Mouse (Mus musculus) thymus, postnatal 14 days (tissue): ENCODE data around the gene Rab26.
A peak's percentile ranks its signal among the peaks of the same experiment; 100 is the strongest.

Experiments
- DNase-seq: peaks from one replicate; pipeline ENCODE4 v3.0.0; 2021

The Rab26 gene

DNA sequence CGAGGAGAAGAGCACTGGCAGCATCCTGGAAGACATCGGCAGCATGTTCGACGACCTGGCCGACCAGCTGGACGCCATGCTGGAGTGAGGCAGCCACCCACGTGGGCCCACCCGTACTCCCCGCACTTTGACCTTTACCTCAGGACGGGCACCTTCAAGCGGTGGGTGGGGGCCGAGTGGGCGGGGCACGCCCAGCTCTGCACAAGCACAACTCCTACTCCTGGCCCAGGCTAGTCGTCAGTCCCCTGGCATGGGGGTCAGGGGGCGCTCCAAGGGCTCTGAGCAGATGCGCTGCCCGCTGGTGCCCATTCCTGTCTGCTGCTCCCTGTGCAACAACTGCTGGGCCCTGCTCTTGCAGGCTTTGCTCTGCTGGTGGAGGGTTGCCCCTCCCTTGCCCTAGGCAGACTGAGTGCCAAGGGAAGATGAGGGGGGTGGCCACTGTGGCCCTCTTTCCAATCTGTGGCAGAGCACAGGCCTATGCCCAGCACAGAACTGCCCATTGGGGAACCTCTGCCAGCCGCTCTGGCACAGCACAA, 26.8 kb downstream of the Rab26 start:
- no peak for DNase-seq

DNA sequence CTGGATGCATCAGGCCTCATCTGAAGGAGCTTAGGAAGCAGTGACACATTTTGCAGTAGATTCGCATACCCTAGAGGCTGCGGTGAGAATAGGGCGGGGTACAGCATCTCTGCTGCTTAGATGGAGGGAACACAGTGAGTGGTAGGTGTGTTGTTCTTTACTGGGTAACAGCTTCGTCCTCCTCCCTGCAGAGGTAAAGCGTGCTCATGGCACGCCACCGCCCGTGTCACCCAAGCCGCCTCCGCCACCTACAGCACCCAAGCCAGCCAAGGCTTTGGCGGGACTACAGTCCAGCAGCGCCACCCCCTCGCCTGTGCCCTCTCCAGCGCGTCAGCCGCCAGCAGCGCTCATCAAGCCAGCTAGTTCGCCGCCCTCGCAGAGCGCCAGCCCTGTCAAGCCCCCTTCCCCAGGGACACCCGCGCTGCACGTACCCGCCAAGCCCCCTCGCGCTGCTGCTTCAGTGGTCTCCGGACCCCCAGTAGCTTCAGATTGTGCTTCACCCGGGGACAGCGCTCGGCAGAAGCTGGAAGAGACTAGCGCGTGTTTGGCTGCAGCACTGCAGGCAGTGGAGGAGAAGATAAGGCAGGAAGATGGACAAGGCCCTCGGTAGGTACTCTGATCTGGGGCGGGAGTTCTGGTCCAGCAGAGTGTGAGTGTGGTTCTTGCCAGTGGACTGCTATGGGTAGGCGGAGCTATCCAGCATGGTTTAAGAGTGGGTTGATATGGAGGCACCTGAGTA, 27.5 kb downstream of the Rab26 start:
- DNase-seq, result no peak

DNA sequence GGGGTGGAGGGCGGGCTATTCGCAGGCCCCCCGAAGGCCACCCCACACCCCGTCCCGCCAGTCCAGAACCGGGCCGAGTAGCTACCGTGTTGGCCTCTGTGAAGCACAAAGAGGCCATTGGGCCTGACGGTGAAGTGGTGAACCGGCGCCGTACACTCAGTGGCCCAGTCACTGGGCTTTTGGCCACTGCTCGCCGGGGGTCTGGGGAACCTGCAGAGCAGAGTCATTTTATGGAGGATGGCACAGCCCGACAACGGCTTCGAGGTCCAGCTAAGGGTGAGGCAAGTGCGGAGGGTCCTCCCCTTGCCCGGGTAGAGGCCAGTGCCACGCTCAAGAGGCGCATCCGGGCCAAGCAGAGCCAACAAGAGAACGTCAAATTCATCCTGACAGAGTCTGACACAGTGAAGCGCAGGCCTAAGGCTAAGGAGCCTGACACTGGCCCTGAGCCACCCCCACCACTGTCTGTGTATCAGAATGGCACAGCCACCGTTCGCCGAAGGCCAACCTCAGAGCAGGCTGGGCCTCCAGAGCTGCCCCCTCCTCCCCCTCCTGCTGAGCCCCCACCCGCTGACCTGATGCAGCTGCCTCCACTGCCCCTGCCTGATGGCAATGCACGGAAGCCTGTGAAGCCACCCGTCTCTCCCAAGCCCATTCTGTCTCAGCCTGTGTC, 28.6 kb downstream of the Rab26 start:
- no peak for DNase-seq

DNA sequence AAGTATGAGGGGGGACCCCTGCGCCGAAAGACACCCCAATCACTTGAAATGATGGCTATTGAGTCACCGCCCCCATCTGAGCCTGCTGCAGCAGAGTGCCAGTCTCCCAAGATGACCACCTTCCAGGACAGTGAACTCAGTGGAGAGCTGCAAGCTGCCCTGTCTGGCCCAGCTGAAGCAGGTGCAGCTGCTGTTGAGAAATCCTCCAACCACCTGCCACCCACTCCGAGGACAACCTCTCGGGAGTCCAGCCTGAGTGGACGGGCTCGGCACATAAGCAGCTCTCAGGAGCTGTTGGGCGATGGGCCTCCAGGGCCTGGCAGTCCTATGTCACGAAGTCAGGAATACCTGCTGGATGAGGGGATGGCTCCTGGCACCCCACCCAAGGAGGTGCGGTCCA, 29.9 kb downstream of the Rab26 start:
- no peak for DNase-seq

DNA sequence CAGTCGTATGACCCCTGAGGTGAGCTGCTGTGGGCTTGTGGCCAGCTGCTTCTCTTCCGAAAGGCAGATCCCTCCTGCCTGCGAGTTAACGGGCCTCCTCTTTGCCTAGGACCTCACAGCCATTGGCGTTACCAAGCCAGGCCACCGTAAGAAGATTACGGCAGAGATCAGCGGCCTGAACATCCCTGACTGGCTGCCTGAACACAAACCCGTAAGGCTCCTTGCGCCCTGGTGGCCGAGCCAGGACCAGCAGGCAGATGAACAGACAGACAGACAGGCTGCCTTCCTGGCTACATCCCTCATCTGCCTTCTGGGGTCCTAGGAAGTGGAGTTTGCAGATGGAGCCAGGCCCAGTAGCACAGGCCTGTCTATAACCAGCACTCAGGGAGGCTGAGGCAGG, 31.8 kb downstream of the Rab26 start:
- no peak for DNase-seq

DNA sequence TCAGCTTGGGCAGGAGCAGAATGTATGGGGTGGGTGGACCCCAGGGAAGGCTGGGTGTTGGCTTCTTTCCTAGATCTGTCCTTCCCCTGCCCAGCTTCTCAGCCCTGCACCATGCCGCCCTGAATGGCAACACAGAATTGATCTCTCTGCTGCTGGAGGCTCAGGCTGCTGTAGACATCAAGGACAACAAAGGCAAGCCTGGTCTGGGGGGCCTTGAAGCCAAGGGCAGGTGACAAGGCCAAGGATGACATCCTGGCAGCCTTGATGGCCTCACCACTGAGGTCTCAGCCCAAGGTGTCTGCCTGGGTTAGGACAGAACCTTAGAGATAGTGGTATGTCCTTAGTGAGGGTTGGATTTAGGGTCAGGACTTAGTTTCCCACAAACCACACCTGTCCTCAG, 38.0 kb downstream of the Rab26 start:
- DNase-seq, result no peak

DNA sequence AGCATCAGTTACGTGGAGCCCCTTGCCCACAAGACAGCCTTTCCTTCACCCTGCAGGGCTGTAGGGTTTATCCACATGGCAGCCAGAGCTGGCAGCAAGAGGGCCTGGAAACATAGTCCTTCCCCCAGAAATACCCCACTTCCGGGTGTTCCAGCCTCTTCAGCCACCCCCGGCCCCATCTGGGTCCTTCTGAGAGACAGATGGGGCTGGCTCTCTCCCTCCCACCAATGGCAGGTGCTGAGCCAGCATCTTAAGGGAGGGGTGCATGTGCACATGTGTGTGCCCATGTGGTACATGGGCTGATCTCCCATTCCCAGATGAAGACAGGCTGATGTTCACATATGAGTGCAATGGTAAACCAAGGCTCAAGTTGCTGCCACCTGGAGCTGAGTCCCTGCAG, 38.6 kb downstream of the Rab26 start:
- DNase-seq, result no peak

DNA sequence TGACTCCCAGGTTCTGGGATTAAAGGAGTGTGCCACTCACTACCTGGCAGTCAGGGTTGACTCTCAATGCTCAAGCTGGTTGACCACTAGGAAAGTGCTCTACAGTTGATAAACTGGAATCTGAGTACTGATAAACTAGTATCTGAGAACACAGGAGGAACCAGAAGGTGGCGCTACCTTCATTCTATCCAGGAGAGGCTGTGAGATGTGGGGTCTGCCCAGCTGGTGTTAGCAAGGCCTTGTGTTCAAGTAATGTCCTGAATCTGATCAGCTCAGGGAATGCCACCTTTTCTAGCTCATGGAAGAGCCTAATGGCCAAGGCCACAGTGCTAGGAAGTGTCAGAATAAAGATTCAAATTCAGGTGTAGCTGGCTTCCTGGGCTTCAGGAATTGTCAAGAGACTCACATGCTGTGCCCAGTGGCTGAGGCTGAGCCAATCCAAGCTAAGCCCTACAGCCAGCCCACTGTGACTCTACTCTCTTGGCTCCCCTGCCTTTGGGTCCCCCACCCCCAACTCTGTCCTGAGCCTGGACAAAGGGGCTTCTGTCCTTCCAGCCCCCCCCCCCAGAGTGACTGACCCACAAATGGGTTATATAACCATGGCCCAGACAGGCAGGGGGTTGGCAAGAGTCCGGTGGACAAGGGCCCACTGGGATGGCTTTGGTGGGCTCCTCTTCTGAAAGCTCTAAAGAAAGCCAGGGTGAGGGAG, 39.2 kb downstream of the Rab26 start:
- DNase-seq, result peak; percentile 62

DNA sequence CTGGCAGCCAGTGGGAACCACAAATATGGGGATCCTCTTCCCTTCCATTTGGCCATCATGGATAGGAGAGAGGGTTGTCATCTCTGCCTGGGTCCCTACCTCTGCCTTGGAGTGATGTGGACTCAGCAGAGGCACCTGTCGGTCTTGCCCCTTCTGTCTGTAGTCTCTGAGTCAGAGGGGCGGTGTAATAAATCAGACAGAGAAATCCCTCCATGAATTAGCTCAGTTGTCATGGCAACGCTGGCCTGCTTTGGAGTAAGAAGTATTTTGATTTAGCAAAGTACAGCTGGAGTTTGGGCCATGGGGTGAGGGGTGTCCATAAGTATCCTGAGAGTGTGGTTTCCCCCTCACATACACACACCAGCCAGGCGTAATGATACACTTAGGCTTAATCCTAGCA, 43.6 kb downstream of the Rab26 start:
- DNase-seq, result no peak

DNA sequence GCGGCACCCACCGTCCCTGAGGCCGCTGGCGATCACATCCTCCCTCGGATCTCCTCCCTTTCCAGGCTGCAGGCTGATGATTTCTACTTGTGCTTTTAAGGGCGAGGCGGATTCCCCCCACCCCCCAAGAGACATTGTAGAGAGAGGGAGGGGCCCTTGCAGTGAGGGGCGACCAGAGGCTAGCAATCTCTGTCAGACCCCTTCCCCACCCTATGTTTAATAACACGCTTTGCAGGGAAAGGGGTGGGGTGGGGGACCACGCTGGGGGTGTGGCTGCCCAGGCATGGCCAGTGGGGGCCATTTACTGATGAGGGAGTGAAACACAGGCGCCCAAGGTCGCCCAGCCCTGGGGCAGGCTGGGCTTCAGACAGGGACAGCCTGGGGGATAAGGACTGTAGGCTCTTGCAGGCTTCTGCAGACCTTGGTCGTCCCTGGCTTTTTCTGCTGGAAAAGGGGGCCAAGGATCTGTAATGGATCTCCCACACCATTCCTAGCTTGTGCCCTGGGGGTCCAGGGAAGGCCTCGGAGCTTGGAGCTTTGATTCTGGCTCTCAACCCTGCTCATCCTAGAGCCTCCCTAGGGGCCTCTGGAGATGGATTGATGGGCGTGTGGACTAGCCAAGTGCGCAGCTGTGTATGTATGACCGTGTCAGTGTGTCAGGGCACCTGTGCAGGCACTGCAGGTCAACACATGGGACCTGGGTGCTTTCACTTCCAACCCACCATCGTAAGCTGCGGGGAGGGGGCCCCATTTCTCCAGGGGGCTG, 44.6 kb downstream of the Rab26 start:
- no peak for DNase-seq

DNA sequence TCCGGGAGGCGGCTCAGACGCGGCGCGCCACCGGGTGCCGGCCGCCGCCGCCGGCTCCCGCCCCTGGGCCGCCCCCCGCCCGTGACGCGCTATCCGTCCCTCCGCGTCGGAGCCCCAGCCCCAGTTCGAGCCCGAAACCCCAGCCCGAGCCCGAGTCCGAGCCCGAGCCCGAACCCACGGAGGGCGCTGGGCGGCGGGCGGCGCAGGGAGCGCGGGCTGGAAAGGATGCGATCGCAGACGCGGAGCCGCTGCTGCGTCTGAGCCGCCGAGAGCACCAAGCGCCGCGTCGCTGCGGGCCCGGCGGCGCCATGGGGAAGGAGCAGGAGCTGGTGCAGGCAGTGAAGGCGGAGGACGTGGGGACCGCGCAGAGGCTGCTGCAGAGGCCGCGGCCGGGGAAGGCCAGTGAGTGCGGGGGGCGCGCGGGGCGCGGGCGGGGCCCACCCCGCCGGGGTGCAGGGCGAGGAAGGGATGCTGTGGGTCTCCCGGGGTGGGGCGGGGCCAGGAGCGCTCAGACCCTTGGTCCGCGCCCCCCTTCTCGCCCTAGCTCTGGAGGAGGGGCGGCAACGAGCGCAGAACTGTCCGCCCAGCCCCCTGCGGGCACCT, 45.2 kb downstream of the Rab26 start:
- no peak for DNase-seq

DNA sequence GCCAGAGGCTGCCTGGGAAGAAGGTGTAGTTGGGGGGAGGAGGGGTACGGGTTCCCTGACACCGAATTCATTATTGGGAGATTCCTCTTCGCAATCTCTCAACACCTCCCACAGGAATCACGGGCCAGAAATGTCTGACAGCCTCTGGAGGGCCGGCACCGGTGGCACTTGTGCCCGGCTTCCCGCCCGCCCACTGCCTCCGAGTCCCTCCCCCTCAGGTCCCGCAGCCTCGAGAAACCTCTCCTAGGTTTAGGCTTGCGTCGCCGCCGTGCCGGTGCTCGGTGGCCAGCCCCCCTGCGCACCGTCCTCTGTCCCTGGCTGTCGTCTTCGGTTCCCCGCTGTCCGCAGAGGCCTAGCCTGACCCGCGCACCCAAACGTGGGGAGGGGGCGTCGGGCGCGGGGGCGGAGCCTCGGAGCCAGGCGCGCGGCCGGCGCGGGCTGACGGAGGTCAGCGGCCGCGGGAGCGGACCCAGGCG, 45.8 kb downstream of the Rab26 start, which contains the start of gene Caskin1:
Caskin1 (plus strand) TSS at position 416 of the 476 bp plus-strand sequence.
- no peak for DNase-seq

DNA sequence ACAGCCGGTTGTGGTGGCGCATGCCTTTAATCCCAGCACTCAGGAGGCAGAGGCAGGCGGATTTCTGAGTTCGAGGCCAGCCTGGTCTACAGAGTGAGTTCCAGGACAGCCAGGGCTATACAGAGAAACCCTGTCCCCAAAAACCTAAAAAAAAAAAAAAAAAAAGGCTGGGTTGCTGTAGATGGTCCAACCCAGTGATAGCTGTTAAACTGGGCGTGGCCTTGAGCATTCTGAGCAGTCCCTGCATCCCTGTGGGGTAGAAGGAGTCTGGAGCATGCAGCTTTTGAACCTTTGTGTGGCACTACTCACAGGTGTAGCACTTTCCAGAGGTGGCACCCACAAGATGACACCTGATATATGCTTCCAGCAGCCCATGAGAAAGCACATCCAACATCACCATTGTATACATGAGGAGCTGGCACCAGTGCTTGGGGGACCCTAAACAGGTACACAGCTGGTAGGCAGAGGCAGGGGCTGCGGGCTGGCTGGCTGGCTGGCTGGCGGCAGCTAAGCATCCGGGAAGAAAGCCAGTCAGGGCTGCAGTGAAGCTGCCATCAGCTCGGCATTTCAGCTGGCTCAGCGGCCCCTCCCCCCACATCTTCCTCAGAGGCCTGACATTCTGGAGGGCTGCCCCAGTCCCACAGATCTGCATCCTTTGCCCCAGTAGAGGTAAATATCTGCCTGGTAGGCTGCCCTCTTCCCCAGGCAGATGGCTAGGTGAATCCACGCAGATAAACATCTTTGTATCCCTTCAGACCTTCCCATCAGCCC, 48.7 kb downstream of the Rab26 start:
- DNase-seq, result peak; percentile 58

DNA sequence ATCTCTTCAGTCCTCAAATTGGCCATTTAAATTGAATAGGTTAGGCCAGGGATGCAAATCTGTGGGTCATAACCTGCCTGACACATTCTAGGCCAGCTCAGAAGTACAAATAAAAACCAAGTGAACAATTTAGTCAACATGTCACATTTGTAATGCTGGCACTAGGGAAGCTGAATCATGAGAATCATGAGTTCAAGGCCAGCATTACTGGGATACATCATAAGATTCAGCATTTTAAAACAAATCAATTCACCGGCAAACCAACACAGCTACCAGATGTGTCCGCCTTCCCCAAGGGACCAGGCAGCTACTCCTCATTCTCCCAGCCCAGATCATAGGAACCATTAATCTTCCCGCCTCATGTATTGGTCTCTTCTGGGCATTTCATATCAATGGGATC, 50.5 kb downstream of the Rab26 start:
- no peak for DNase-seq

DNA sequence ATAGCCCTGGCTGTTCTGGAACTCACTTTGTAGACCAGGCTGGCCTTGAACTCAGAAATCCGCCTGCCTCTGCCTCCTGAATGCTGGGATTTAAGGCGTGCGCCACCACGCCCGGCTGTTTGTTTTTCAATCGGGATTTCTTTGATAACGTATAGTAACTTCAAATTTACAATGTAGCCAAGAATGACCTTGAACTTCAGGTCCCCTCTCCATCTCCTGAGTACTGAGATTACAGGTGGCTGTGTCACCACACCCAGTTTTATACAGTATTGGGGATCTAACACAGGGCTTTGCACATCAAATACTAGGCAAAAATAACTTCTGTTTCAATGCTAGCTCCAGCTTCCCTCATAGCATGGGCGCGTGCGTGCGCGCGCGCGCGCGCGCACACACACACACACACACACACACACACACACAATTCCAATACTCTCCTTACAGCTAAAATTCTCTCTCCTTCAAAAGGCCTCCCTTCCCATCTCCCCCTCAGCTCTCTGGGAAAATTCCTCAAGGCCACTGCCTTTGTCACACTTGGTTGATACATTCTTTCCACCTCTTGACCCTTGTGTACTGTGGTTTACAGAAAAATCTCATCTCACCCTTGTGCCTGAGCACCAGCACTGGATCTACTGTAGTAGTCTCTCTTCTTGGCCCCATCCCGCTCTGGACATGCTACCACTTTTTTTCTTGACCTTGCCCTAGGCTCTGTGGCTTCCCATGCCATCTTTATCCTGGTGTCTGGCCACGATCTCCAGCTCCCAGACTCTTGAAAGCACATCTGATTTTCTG, 52.8 kb downstream of the Rab26 start:
- no peak for DNase-seq

DNA sequence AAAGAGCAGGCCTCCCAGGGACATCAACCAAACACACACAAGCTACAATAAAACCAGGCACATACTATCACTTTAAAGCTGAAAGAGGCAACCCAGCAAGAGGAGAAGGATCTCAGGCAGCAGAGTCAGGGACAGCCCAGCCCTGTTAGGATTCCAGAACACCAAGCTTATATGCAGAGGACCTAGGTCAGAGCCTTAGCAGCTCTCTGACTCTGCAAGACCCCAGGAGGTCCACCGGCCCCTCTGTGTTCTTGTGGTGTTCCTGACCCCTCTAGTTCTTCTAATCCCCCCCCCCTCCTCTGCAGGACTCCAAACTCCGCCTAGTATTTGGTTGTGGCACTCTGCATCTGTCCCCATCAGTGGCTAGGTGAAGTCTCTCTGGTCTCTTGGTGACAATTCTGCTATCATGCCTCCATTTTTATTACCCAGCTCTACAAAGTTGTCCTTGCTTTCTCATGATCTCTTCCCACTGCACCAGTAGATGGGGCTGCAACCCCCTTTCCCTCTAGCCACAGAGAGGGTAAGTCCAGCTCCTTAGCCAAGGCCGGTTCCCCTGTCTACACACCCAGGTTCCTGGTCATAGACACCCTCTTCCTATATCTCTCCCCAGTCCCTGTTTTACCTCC, 53.7 kb downstream of the Rab26 start:
- no peak for DNase-seq

DNA sequence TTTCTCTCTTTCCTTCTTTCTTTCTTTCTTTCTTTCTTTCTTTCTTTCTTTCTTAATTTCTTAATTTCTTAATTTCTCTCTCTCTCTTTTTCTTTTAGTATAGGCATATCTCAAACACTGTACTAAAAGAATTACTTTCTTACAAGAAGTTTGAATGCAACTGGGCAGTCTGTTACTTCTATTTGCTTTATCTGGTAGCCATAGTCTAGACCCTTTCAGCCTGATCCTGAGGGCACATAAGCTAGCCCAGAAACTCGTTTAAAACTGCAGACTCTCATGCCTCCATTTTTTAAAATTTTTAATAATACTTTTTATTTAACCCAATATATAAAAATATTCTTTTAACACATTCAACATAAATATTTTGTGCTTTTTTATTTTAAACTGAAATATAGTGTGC, 54.6 kb downstream of the Rab26 start:
- DNase-seq, result no peak

DNA sequence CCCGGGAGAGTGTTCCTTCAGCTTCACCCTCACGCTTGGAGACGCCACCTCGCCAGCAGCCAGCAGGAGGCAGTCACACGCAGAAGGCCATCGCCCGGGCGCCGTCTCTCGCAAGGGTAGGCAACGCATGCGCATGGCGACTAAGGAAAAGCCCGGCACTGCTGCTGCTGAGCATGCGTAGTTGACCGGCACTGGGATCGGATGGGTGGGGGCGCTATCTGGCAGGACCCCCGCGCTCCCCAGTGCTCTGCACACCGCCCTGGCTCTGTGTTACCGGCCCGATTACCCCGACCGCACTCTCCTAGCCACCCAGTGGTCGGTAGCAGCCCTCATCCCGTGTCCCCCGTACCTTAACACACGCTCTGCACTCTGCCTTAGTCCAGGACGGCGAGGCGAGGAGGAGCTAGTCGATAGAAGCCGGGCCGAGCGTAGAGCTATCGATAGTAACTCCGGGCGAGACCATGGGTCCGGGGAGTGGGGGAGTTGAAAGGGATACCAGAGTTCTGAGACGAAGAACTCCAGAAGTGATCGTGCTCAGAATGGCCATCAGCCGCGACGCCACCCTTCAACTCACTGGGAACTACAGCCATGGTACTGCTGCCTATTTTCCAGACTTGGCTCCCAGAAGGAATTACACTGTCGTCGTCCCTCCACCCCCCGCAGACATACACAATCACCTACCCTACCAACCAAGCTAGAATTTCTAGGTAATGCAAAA, 55.2 kb downstream of the Rab26 start, which contains the start of gene Mlst8:
Mlst8 (minus strand) TSS at position 416 of the 718 bp plus-strand sequence.
- peak; percentile 98 for DNase-seq

DNA sequence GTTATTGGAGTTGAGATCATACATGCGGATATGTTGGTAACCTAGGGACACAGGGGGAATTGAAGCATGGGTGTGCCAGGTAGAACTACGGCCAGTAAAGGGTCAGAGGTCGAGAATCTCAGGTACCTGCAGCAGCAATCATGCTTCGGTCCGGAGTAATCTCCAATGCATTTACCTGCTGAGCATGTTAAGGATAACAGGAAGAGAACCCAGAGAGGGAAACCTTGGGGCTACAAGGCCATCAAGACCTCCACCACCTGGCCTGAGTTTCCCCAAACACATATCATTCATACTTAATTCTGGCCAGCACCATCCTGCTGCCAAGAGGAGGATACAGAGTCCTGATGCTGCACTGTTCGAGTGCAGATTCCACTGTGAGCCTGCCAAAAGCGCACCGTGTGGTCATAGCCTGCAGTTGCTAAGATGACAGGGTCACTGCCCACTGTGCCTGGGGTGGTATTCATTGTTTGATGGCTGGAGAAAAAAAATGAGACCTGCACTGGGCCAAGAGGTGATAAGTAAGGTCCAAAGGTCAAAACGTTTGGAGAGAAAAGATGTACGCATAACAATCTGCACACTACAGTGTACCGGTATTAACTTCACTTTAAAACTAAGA, 55.9 kb downstream of the Rab26 start:
- DNase-seq, result no peak
